Mouse (Mus musculus): ENCODE measurements around the gene Naaladl2.

Naaladl2 gene

DNA sequence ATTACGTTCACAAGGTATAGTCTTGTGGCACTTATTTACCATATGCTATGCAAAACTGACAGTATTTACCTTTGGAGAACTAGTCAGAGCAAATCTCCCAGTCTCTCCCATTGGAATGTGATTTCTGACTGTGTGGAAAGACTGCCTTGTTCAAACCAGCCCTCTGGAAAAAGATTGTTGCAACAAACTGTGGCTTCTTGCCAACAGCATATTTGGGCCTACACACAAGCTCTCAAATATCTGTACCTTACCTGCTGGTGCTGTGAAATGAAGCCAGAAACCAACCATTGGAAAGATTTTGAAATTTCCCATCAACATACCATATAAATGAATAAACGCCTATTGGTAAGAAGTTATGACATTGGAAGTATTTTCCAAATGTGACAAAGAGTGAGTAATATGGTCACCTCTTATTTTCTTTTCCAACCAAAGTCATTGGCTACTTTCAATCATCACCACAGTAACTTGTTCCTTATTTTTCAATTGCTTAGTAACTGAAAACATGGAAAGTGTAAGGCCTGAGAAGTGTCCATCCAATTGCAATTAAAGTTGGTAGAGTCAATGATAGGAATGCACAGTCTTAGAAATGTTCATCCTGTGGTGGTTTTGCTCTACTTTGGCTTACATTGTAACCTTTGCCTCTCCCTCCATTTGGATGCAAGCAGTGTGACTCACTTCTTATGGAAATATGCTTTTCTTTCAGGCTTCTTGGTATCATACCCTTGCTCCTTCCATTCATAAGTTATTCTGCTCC is 453.7 kb downstream of the Naaladl2 start:
- peak; percentile 84 for DNase-seq (ENCODE audit: inconsistent ontology term)

DNA sequence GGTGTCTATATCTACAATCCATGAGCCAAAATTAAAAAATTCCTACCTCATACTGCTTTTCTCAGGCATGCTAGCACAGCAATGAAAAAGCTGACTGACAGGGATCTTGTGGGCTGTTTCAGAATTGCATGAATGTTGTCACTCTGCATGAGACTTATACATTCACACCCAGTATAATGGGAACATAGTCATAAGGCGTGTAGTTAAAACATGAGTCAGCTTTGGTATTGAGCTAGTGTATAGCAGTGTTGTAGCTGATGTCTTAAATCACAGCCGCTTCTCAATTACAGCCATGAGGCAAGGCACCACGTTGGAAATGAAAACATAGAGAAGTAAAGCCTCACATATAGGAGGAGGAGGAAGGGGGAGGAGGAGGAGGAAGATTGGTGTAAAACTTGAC is 473.6 kb downstream of the Naaladl2 start:
- no peak for DNase-seq (ENCODE audit: inconsistent ontology term)

DNA sequence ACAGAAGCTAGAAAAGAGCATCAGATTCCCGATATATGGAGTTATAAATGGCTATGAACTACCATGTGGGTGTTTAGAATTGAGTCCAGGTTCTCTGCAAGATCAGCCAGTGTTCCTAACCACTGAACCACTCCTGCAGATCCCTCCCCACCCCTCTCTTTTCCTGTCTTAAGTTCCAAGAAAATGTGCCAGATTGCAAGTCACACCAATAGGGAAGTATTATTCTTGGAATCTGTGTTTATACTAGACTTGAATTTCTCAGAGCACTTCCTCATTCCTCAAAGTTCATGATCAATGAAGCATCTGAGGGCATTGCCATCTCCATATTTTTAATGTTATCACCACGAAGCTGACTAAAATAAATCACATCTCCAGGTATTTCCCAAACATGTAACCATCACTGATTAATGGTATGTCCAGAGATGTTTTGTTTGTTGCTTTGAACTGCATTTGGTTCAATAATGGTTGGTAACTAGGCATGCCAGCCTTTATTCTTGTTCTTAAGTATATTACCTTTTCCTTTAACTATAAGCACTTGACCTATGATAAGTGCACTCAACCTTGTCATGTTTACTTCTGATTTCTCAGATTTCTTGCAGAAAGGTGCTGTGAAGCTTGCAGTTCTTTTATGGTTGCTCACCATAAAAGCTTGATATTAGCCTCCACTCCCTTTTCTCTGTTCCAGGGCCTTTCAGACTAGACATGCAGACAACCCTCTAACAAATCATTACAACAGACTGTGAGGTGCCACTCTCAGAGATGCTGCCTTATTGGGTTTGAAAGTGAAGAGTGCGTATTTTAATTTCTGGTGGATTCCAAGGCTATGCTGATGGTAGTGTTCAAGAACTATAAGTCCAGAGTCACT is 475.8 kb downstream of the Naaladl2 start:
- DNase-seq (ENCODE audit: inconsistent ontology term) = no peak

DNA sequence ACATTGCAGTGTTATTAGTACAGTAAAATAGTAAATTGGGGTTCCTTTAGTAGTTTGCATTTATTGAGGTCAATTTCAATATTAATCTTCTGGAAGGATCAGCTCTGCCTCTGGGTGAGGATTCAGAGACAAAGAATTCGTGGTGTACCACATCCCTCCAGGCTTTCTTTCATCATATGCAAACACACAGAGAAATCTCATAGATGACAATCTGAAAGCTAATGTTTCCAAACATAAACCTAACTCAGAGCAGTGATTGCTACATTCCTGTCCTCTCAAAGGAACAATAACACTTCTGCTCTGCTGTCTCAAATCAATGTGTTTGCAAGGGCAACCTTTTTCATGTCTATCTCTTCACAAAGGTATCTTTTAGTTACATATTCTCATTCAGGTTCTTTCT is 478.7 kb downstream of the Naaladl2 start:
- DNase-seq (ENCODE audit: inconsistent ontology term) = peak; percentile 76

DNA sequence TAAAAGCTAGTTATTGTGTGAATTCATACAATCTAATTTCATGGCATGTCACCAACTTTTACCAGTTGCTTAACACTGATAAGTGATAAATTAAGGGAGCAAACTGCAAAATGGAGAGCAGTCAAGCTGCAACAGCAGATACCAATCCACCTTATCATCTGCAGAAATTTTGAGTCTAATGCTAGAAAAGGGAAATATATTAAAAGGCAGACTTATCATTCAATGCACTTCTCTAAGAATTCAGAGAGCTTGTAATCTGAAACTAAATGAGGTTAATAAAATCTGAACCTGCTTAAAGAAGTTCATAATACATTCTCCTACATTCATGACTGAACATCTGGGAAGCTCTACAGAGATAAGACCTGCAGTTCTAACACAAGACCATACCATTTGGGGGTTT is 480.3 kb downstream of the Naaladl2 start:
- no peak for DNase-seq (ENCODE audit: inconsistent ontology term)

DNA sequence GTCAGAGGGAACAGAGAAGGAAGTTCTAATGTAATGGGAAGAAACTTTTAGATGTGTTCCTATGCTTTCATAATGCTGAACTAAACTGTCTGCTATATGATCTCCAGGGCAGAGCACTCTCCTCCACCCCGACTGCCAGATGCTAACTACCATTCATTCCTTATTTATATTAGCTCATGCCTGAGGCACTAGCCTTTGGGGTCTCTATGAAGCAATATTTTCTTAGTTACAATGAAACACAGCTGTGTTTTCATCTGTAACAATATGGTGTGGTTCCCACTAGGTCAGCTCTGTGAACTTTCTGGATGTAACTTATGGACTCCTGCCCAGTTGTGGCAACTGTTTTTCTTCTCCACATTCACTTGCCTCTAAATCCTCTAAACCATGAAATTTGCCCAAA is 514.0 kb downstream of the Naaladl2 start:
- peak; percentile 29 for DNase-seq (ENCODE audit: inconsistent ontology term)

DNA sequence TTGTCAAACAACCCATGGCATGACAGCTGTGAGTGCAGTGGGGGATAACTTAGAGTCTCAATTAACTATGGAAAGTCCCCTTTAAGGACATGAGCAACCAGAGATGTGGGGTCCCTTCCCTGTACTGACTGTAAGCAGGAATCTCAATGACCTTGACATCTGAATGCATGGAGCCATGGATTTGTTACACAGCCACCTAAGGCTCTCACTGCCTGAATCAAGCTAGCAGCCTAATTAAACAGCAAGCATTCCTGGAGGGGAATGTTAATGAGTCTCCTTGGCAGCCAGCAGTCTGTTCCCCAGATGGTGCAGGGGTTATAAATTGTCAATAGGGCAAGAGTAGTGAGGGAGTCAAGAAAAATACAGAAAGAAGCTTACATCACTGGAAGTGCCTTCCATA is 538.6 kb downstream of the Naaladl2 start:
- peak; percentile 68 for DNase-seq (ENCODE audit: inconsistent ontology term)

DNA sequence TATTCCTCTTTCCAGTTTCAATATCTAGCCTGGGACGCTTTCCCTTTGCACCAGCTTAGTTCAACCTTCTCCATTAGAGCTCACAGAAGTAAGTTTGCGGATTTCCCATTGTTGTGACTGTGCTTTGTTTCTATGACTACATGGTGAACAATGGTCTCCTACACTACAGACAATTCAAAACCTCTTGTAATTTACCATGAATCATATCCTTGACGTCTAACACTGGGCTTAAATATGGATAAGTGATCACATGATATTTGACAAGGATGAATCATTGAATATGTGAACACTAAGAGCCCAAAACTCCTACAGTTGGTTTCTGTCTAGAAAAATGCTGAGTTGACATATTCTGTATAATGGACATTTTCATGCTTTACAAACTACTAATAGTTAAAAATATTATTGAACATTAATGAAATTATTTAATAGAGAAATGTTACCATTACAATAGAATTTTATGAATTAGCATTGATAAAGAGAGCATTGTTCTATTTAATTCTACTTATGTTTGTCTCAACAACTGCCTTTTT is 539.2 kb downstream of the Naaladl2 start:
- peak; percentile 85 for DNase-seq (ENCODE audit: inconsistent ontology term)

DNA sequence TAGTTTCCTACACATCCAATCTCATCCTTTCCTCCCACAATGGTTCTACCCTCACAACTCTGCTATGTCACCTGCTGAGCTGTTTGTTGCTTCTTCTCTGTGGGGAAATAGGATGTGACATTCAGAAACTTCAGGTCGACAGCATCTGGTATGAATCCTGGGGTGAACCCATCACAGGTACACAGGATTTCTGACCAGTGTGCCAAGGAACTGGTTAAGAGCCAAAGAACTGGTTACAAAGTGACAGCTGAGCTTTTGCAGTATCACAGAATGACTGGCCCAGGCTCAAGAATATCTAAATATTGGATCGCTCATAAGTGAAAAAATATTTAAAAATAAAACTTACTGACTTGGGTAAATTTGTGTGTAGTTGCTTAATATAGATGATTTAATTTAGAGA is 548.6 kb downstream of the Naaladl2 start:
- DNase-seq (ENCODE audit: inconsistent ontology term) = no peak

DNA sequence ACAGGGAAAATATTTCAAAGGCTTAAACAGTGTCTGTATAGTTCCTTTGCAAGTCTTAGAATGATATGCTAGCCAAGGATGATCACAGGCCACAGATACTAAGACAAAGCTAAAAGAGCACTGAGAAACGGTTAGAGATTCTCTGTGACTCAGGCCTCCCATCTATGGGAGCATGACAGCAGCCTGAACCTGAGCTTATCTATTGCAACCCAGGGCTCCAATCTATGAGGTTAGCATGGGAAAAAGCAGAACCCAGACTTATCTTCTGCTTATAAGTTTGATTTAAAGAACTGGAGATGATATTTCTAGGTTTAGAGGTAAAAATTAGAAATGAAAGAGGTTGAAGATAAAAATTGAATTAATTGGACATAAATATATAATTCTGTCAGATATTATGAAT is 587.4 kb downstream of the Naaladl2 start:
- DNase-seq (ENCODE audit: inconsistent ontology term) = no peak

DNA sequence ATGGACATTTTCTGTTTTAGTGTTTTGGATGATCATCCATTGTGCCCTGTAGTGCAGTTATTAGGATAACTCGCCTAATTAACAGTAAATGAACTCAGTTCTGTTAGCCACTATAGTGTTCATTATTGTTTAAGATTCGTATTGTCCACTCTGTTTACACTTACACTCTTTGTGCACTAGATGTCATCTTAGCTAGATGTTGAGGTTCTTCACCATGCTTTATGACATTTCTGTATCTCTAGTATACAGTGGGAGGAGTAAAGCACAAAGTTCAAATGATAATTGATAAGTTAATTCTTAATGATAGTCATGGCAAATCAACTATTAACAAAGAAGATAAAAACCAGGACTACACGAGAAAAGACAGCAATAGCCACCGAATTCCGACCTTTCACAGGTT is 590.4 kb downstream of the Naaladl2 start:
- no peak for DNase-seq (ENCODE audit: inconsistent ontology term)

DNA sequence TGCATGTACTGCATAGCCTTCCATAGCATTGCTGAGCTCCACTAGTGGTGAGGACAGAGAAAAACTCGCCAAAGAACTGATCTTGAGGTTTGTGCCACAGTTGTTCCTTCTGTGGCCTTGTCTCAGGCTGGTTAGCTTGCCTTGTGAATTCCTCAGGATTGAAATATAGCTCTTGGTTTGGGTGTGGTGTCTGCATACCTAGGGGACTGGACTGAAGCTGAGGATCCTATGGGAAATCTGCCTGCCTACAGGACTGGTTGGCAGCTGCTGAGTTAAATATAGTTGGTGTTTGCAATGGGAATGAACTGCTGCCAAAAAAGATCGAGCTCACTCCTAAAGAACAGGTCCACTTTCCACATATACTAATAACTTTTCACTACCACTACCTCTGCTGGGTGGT is 591.4 kb downstream of the Naaladl2 start:
- DNase-seq (ENCODE audit: inconsistent ontology term) = no peak

DNA sequence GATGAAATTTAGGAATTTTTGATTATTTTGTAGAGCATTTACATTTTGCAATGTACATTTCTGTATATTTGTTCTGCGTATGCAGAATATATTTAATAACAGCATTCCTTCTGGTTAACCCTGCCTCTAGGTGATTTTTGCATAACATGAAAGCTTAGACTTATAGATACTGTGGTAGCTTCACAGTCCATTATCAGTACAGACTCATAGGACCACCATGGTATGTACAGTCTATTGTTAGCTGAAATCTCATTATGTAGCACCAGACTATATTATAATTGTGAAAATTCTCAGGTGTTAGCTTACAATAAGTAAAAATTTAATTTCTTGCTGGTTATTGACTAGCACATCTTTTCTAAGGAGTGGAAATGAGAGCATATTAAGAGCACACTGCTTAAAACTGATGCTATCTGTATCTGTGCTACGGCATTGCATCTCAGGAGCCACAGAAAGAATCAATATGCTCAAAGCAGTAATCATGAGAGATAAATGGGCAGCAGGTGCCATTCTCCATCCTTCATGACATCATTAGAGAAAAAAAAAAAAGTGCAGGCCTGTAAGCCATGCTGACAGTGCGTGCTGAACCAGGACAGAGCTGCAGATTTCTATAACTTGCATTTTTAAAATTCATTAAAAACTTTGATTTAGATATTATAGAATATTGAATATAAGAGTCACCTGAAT is 610.1 kb downstream of the Naaladl2 start:
- DNase-seq (ENCODE audit: inconsistent ontology term) = no peak

DNA sequence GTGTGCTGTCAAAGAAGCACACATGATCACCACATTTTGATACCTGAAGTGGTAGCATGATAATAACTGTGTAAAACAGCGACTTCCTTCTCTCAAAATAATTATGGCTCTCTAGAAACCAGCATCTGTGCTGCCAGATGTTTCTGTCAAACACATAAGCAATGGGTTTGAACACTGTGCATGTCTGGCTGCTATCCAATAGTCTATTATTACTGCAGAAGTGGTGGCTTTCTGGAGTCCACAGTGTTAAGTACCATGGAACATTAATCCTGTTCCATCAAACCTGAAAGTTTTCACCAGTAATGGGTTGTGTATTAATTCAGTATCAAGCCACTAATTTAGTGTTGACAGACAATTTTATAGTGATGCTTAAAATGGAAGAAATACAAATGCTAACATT is 629.1 kb downstream of the Naaladl2 start:
- no peak for DNase-seq (ENCODE audit: inconsistent ontology term)

DNA sequence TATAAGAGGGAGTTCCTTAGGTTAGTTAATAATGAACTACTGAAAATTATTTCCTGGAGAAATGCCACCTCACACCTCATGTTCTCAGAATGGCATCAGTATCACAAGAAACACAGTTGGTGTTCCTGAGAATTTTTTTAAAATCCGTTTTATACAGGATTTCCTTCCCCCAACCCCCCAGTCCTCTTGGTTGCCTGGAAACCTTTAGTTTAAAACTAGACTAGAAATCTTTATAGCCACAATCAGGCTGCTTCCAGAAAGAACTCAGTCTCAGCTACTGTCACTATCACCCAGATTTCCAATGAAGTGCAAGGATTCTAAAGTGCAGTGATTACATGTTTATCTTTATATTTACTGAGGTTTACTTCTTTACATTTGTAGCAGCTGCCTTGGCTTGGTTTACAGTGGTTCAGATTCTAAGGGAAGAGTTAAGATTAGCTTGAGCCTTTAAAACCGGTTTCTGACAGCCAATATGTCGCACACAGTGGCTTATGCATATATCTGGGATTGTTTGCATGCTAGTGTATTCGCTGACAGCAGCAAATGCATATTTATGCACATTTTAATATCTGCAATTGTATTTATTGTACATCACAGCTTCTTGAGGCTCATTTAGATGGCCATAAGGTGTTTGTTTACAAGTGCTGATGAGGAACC is 657.5 kb downstream of the Naaladl2 start:
- DNase-seq (ENCODE audit: inconsistent ontology term) = no peak

DNA sequence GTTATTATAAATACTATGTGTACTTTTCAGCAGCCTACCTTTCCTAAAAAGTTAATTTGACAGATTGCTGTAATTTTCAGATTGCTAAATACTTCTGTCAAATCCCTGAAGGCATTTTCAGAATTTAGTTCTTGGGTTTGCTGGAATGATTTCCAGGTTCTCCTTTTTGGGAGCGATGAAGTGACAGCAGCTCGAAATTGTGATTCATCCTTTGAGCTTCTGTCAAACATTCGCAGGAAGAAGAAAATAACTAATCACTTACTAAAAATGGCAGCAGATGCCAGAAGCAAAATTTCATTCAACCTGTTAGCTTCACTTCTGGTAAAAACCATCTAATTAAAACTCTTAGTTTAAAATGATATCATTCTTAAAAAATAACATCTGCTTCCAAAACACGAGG is 680.1 kb downstream of the Naaladl2 start:
- no peak for DNase-seq (ENCODE audit: inconsistent ontology term)

DNA sequence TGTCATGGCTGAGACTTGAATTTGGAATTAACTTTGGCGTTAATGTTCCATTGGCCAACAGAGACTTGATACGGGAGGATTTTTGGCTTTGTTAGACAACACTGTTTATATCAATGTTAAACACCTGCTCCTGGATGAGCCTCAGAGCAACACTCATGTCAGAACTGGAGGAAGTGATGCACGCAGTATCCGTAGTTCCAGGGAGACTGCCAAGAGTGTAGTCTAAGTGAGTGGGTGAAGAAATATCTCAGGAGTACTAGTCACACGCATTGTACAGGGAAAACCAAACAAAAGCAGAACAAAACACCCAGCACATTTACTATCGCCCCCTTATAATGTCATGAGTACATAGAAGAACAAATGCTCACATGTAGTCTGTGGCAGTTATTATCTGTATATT is 703.4 kb downstream of the Naaladl2 start:
- DNase-seq (ENCODE audit: inconsistent ontology term) = no peak

DNA sequence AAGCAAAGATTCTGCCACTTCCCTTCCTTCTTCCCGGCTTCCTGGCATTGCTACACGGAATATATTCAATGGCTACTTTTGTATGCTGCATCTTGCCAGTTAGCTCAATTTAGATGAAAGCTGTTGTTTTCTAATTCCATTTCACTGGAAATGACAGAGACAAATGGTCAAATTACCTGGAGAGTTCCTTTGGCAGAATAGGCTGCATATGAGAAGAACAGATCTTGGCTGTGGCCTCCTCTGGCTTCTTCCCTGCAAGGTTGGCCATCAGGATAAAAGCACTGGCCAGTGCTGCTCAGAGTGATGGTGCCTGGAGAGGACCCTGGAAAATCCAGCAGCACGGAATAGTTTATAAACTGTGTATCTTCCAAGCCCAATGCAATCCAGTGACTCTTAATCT is 711.3 kb downstream of the Naaladl2 start:
- no peak for DNase-seq (ENCODE audit: inconsistent ontology term)

DNA sequence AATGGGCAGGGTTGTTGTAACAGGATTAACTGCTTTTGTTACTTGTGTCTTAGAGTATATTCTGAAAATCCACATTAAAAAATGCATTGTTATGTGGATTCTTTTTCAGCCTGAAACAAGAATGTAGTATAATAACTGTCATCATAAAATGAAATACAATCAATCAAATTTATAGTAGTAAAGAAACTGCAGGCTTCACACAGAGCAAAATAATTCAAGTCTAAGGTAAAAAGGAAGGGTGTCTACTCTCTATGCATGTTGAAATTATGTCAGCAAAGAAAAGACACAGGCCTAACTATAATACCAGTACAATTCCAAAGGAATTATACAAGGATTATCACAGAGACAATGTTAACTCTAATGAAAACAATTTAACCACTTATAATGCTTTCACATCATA is 752.3 kb downstream of the Naaladl2 start:
- no peak for DNase-seq (ENCODE audit: inconsistent ontology term)

DNA sequence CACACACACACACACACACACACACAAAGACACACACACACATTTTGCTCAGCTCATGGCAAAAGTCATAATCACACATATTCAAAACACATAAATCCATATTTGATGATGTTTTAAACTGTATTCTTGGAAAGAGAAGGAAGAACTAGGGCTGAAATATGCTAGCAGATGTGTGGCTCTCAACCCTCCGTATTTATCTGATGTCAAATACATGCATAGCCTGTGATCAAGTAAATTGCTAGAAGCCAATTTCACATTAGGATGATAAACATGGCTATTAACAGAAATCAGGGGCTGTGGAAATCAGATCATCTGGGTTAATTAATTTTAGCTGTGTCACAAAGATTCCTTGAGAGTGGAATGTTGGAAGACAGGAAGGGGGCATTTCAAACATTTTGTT is 752.8 kb downstream of the Naaladl2 start:
- DNase-seq (ENCODE audit: inconsistent ontology term) = peak; percentile 23

DNA sequence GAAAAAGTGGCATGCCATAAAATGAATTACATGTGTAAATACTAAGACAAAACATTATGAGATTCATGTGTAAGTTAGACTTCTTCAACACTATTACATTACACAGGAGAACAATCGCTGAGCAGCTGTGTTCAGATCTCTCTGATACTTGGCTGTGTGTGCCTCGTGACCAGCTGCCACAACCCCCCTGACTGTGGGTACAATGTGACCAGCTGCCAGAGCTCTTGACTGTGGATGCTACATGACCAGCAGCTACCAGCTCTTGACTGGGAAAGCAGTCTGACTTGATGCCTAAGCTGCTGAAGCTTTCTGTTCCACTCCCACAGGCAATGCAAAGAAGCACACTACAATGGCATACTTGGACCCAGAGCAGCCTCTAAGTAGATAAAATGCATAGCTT is 789.1 kb downstream of the Naaladl2 start:
- no peak for DNase-seq (ENCODE audit: inconsistent ontology term)
